Mouse (Mus musculus) hindbrain, embryonic 16.5 days (tissue): ENCODE data around the gene Iqgap2. TPM values are rescaled to one million over a fixed set of nuclear protein-coding genes. Genes with fewer than 3 reads are reported as not detected.

ENCODE experiments used
- ATAC-seq: fragments of 200-750 bp; cut with Nextera tagmentation; 2 replicates; pipeline ENCODE4 v1.8.0; 2017; ENCODE audit warnings: moderate TSS enrichment, moderate library complexity
- H3K27ac ChIP-seq: fragments of 300-500 bp; sonication (generic); 2 replicates; pipeline ENCODE4 v1.5.1; 2014; ENCODE audit warnings: low read depth, mild to moderate bottlenecking, control low read depth, low read length, moderate library complexity
- H3K27me3 ChIP-seq: fragments of 300-500 bp; sonication (generic); replicated peaks from 2 replicates; pipeline ENCODE4 v1.6.1; 2014; ENCODE audit warnings: low read length; ENCODE audit not compliant: control insufficient read depth, insufficient read depth
- H3K36me3 ChIP-seq: fragments of 300-500 bp; sonication (generic); 2 replicates; pipeline ENCODE4 v1.6.1; 2014; ENCODE audit warnings: mild to moderate bottlenecking, low read length, moderate library complexity, mixed read lengths; ENCODE audit not compliant: control insufficient read depth, insufficient read depth
- H3K4me1 ChIP-seq: fragments of 300-500 bp; sonication (generic); 2 replicates; pipeline ENCODE4 v1.6.1; 2014; ENCODE audit warnings: low read depth, low read length; ENCODE audit not compliant: control insufficient read depth, insufficient read depth
- H3K4me2 ChIP-seq: fragments of 300-500 bp; sonication (generic); 2 replicates; pipeline ENCODE4 v1.6.1; 2014; ENCODE audit warnings: mild to moderate bottlenecking, low read length, control low read depth, moderate library complexity
- H3K4me3 ChIP-seq: fragments of 300-500 bp; sonication (generic); 2 replicates; pipeline ENCODE4 v1.5.1; 2014; ENCODE audit warnings: mild to moderate bottlenecking, low read length, control low read depth, moderate library complexity
- H3K9ac ChIP-seq: fragments of 300-500 bp; sonication (generic); 2 replicates; pipeline ENCODE4 v1.6.1; 2014; ENCODE audit warnings: low read depth, mild to moderate bottlenecking, control low read depth, low read length, moderate library complexity
- H3K9me3 ChIP-seq: fragments of 300-500 bp; sonication (generic); 2 replicates; pipeline ENCODE4 v1.6.1; 2014; ENCODE audit warnings: mild to moderate bottlenecking, low read length, moderate library complexity; ENCODE audit not compliant: control insufficient read depth
- WGBS: fragments of 180-500 bp; shearing (Covaris S2); extraction: QIAGEN DNeasy Blood & Tissue Kit; methylation state at CpG from one replicate; pipeline ENCODE4 v1.1.7; 2014; 5-methylcytosine and 5-hydroxymethylcytosine counted together
- polyA plus RNA-seq: library from polyadenylated mRNA; unstranded; fragments of >200 nt; fragmentation: Nextera tagmentation; extraction: Ambion mirVana; gene quantifications from 2 replicates; pipeline ENCODE4 v1.2.1, GENCODE M21; 2015

The Iqgap2 gene
- polyA plus RNA-seq, 1 experiment from 2014 or later = 3.5 TPM

DNA sequence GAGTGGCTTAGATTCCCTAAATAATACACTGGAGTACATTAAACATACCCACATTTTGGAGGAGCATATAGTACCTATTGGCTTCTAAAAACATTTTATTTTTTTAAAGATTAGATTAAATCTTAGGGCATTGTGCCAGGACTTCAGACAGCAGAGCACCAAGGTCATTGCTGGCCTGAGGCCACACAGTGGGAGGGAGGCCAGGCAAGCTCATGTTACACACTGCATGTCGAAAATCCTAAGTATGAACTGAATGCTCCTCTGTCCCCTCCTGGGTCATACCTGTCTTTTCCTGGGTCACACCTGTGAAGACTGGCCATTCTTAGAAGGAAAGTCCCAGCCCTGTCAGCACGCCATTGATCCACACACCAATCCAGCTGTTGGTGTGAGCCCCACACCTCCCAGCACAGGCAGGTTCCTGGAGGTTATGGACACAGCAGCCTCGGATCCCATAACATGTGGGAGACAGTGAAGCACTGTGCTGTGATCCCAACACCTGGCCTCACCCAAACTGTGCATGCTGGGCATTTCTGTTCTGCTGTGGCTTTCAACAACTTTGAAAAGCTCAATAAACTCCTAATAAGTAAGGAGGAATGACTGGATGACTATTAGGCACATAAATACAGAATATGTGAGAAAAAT, 127.7 kb downstream of the Iqgap2 start:
- H3K27ac ChIP-seq = no peak overlapping the region
- H3K27me3 ChIP-seq = no peaks in the 10 kb centered on the region
- H3K36me3 ChIP-seq = no peaks in the 10 kb centered on the region
- H3K9me3 ChIP-seq = no peaks in the 10 kb centered on the region
- ATAC-seq = no peak
- H3K9ac ChIP-seq = no peak overlapping the region; the same call in 1 of the 2 replicates
- H3K4me2 ChIP-seq = no peak overlapping the region
- H3K4me1 ChIP-seq = peaks cover 6% of the 10 kb centered on the region
- H3K4me3 ChIP-seq = no peak overlapping the region
- 57% methylated on average over 3 of the region's 3 CpGs for WGBS

DNA sequence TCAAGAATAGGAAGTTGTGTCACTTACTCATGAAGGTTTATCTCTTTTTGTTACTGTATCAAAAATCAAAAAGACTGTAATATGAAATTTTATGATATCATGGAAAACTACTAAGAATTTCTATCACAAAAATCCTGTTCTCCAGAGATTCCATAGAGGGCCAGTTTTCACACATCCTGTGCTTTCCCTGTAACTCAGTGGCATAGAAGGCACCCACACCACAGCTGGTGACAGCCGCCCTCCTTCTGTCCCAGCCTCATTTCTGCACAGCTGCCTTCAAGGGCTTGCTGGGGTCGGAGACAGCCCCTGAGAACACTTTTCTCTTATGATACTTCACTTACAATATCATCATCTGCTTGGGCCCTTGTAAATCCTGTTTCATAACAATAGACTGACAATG, 131.9 kb downstream of the Iqgap2 start:
- no peak overlapping the region for H3K9ac ChIP-seq
- no peak overlapping the region for H3K4me3 ChIP-seq
- no peaks in the 10 kb centered on the region for H3K36me3 ChIP-seq
- no peak overlapping the region for H3K4me2 ChIP-seq
- peaks cover under 1% of the 10 kb centered on the region for H3K4me1 ChIP-seq
- no peaks in the 10 kb centered on the region for H3K27me3 ChIP-seq
- 94% methylated on average over 2 of the region's 2 CpGs for WGBS
- ATAC-seq = no peak
- no peaks in the 10 kb centered on the region for H3K9me3 ChIP-seq
- H3K27ac ChIP-seq = no peak overlapping the region

DNA sequence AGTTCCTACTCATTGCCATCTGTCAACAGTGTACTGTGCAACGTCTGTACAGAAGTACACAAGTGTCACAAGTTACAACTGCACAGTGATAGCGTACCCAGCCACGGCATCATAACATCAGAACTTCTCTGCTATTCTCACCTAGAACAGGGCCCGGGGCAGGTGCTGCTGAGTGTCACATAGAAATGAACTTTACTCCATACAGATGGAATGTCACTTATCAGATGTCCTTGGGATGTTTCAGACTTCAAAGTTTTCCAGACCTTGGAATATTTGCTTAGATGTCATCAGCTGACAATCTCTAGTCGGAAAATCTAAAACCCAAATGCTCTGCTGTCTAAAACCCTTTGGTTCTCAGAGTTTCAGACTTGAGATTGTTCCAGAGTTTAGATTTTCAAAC, 137.4 kb downstream of the Iqgap2 start:
- 95% methylated on average over 5 of the region's 5 CpGs for WGBS
- H3K27ac ChIP-seq = no peak overlapping the region

DNA sequence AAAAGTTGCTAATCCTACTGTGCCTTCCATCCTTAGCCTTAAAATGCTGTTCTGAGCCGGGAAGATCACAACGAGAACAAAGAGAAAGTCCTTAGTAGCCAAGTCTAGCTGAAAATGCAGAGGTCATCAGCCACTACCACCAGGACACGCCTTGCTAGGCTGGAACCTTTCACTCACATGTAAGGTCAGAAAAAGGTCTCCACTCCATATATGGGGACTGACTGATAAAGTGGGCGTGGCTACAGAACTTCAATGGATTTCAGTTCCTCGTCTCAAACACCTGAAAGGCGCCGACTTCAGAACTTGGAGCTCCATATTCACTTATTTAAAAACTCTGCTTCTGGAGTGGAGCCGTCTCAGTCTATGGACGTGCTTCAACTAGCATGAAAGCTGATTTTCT, 139.3 kb downstream of the Iqgap2 start:
- Histone ChIP-seq H3K4me2 (no peak overlapping the region), H3K4me3 (no peak overlapping the region), H3K9ac (no peak overlapping the region), H3K36me3 (no peaks in the 10 kb centered on the region), H3K9me3 (no peaks in the 10 kb centered on the region), H3K27ac (no peak overlapping the region), H3K4me1 (no peaks in the 10 kb centered on the region), H3K27me3 (no peaks in the 10 kb centered on the region)
- 86% methylated on average over 9 of the region's 9 CpGs for WGBS
- ATAC-seq = no peak

More for the DNA sequence above, 137.4 kb downstream of the Iqgap2 start:
- no peak for ATAC-seq
- H3K4me3 ChIP-seq = no peak overlapping the region
- no peaks in the 10 kb centered on the region for H3K9me3 ChIP-seq
- H3K36me3 ChIP-seq = no peaks in the 10 kb centered on the region
- no peaks in the 10 kb centered on the region for H3K27me3 ChIP-seq
- H3K9ac ChIP-seq = no peak overlapping the region
- H3K4me2 ChIP-seq = no peak overlapping the region
- no peaks in the 10 kb centered on the region for H3K4me1 ChIP-seq

DNA sequence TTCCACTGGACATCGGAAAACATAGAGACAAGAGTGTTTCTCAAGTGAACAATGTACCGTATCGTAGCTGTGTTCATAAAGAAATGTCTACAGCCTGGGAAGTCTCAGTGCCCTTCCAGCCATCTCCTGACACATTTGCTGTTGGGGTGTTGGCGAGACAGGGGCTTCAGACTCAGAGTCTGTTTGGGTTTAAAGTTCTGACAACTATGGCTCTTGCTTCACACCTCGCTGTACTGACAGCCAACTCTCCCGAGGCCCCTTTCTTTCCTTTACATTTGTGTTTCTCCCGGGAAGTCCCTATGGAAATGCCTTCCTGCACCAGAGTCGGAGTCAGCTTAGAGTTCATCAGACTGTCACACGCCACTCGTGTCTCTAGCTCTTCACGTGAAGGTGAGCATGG, 144.2 kb downstream of the Iqgap2 start:
- ATAC-seq = no peak
- Histone ChIP-seq H3K4me2 (no peak overlapping the region), H3K9me3 (no peaks in the 10 kb centered on the region), H3K27me3 (no peaks in the 10 kb centered on the region), H3K9ac (no peak overlapping the region), H3K27ac (no peak overlapping the region), H3K4me3 (no peak overlapping the region), H3K36me3 (no peaks in the 10 kb centered on the region), H3K4me1 (no peaks in the 10 kb centered on the region)
- whole genome bisulfite sequencing = 82% methylated on average over 11 of the region's 11 CpGs

DNA sequence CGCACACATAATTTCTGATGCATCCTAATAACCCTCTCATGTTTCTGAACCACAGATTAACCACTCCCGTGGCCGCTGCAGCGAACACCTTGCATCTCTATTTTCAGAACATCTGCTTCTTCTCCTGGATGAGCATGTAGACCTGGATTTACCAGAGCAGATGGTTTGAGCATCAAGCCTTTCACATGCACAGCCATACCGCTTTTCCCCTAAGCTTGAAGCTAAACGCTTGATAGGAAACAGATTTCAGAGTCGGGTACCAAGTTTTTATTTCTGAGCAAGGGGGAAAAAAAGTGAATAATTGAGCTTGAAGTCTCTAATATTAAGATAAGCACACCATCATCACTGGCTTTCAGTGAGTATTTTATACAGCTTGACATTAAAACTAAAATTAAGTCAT, 144.6 kb downstream of the Iqgap2 start:
- no peaks in the 10 kb centered on the region for H3K4me1 ChIP-seq
- H3K9me3 ChIP-seq = no peaks in the 10 kb centered on the region
- H3K9ac ChIP-seq = no peak overlapping the region
- H3K36me3 ChIP-seq = no peaks in the 10 kb centered on the region
- 80% methylated on average over 7 of the region's 7 CpGs for WGBS
- no peak overlapping the region for H3K4me3 ChIP-seq
- no peak overlapping the region for H3K4me2 ChIP-seq
- H3K27me3 ChIP-seq = no peaks in the 10 kb centered on the region
- ATAC-seq = no peak
- no peak overlapping the region for H3K27ac ChIP-seq

DNA sequence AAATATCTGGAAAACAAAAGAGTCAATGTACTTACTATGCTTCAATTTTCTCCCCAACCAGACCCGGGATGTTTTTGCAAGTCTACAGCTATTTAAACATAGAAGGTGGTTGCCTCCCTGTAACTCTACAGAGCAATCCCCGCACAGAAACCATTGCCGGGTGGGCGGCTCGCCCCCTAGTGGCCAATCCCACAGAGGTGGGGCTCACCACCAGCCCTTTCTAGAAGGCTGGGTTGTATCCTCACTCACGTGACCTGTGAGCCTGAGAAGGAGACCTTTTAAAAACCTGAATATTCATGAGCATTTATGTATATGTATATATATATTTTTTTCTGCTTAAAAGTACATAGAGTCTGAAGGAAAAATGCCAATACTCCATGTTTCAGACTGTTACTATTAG, 145.2 kb downstream of the Iqgap2 start:
- no peak overlapping the region for H3K9ac ChIP-seq
- no peaks in the 10 kb centered on the region for H3K36me3 ChIP-seq
- no peak overlapping the region for H3K27ac ChIP-seq
- peak; percentile 63 for ATAC-seq
- no peaks in the 10 kb centered on the region for H3K4me1 ChIP-seq
- no peaks in the 10 kb centered on the region for H3K9me3 ChIP-seq
- H3K4me2 ChIP-seq = no peak overlapping the region
- 15% methylated on average over 6 of the region's 6 CpGs for WGBS
- no peaks in the 10 kb centered on the region for H3K27me3 ChIP-seq
- H3K4me3 ChIP-seq = no peak overlapping the region

DNA sequence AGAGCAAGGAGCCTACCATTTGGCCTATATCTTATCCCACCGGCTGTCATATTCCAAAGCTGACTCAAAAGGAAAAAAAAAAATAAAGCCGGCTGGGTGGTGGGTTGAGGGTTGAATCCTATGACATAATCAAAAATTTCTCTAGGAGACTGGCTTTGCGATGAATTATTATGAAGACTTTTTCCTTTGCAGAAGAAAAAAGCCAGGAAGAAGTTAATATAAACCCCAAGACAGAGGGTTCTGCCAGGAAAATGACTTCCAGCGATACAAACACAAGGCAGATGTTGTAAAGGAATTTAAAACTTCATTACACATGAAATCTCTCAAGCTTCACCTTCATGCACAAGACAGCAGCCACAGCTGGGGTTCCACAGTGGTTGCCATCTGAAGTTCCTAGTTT, 146.3 kb downstream of the Iqgap2 start:
- no peak overlapping the region for H3K4me2 ChIP-seq
- H3K4me1 ChIP-seq = no peaks in the 10 kb centered on the region
- no peak overlapping the region for H3K4me3 ChIP-seq
- no peak overlapping the region for H3K27ac ChIP-seq
- H3K9ac ChIP-seq = no peak overlapping the region
- H3K36me3 ChIP-seq = no peaks in the 10 kb centered on the region
- ATAC-seq = no peak
- 84% methylated on average over 4 of the region's 4 CpGs for WGBS
- no peaks in the 10 kb centered on the region for H3K27me3 ChIP-seq
- H3K9me3 ChIP-seq = no peaks in the 10 kb centered on the region

DNA sequence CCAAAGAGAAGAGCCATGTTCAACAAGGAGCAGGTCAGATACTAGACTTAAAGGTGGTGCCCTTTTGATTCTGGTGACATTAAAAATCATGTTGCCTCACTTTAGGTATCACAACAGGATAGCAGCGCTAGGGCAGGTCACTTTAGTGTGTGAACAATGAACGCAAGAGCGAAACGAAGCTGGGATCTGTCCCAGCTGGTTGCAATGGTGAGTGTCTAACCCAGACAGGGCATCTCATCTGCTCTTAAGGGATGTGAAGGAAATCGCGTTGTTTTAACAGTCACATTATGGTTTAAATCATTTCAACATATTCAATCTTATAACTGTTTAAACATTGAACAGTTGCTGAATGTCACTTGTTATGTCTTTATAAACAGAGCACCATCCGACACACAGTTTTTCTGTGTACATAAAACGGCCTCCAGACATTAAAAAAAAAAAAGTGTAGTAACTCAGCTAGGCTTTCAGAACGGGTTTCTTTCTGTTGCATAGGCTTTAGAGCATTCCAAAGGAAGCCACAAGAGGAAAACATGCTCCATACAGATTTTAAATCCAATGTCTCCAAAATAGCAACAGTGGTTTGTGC, 148.7 kb downstream of the Iqgap2 start:
- Histone ChIP-seq H3K9ac (no peak overlapping the region), H3K4me1 (no peaks in the 10 kb centered on the region), H3K4me3 (no peak overlapping the region), H3K36me3 (no peaks in the 10 kb centered on the region), H3K27me3 (no peaks in the 10 kb centered on the region), H3K4me2 (no peak overlapping the region), H3K27ac (no peak overlapping the region), H3K9me3 (no peaks in the 10 kb centered on the region)
- 84% methylated on average over 9 of the region's 9 CpGs for WGBS
- no peak for ATAC-seq
